Comparison of ENCODE assay signal across 8 mouse cellular contexts in the genomic region with DNA sequence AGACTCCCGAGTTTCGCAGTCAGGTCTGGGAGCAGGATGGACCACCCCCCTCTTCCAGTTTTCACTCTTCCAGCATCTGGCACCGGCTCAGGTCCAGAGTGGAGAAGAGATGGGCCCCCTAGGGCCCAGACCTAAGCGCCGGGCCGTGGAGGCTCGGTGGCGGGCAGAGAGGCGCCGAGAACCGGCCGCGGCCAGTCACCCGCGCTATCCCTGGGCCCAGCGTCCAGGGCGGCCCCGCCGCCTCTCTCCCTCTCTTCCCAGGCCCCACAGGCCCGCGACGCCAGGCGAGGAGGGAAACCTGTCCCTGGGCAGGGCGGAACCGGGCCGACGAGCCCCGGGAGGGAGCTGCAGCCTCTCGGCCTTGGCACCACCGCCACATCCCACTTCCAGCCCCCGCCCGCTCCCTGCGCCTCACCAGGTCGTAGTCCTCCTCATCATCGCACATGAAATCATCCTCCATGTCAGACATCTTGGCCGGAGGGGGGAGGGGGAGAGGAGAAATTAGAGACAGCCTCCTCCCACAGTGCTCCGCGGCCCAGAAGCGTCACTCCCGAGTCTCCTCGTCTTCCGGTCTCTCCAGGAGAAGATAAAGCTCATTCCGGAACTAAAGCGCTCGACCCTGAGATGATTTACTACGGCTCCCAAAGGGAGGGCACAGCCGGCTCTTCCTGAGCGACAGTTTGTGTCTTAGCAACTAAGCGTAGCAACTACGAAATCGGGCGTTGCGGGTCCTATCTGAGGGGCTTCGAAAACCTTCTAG. TPM values are rescaled to one million over a fixed set of nuclear protein-coding genes. Genes with fewer than 3 reads are reported as not detected.
DNase-seq lines count a peak whose midpoint lies in the region; ATAC-seq and TF ChIP-seq lines count a peak whose summit lies in the region.

Gene Galk2 (plus strand): TSS at position 589 of the 760 bp plus-strand sequence.
Gene Cops2 (minus strand): TSS at position 619 of the 760 bp plus-strand sequence.

- no peak for TF ChIP-seq CTCF in kidney, postnatal 0 days (IDR thresholded peaks at IDR 0.05; ENCODE audit: low read depth)

- H3K9ac ChIP-seq in heart, embryonic 12.5 days: peak within 1 kb of the TSS; percentile 100
- H3K9ac ChIP-seq in kidney, postnatal 0 days (ENCODE audit: low read depth, low read length): peak within 1 kb of the TSS; percentile 95
- peak within 1 kb of the TSS; percentile 98 for H3K9ac ChIP-seq in liver, embryonic 11.5 days (ENCODE audit: low read depth, low read length)
- peak within 1 kb of the TSS; percentile 95 for H3K9ac ChIP-seq in stomach, embryonic 14.5 days (replicated peaks; ENCODE audit: low read depth, low read length)

- peak; percentile 98 for ATAC-seq in erythroid progenitor cell, adult 5-6 weeks (replicated peaks; ENCODE audit: low FRiP score, poor library complexity, severe bottlenecking)
- ATAC-seq in heart, embryonic 12.5 days (ENCODE audit: insufficient number of reproducible peaks, low FRiP score): peak; percentile 98
- peak; percentile 99 for ATAC-seq in kidney, postnatal 0 days (replicated peaks; ENCODE audit: low FRiP score, low read depth)
- ATAC-seq in liver, embryonic 11.5 days (replicated peaks; ENCODE audit: low FRiP score): peak; percentile 97
- peak; percentile 99 for ATAC-seq in stomach, embryonic 14.5 days (ENCODE audit: insufficient number of reproducible peaks, insufficient read depth, low FRiP score, low read depth)

- peak within 1 kb of the TSS; percentile 100 for H3K4me3 ChIP-seq in heart, embryonic 12.5 days
- peak within 1 kb of the TSS; percentile 97 for H3K4me3 ChIP-seq in kidney, postnatal 0 days (replicated peaks; ENCODE audit: low read depth, low read length)
- H3K4me3 ChIP-seq in liver, embryonic 11.5 days (ENCODE audit: low read depth, low read length): peak within 1 kb of the TSS; percentile 95
- H3K4me3 ChIP-seq in stomach, embryonic 14.5 days (ENCODE audit: low read depth, low read length): peak within 1 kb of the TSS; percentile 100

- under 1% methylated on average over 50 of the region's 54 CpGs for WGBS in heart, embryonic 12.5 days
- WGBS in kidney, postnatal 0 days: under 1% methylated on average over 47 of the region's 54 CpGs
- WGBS in liver, embryonic 11.5 days: under 1% methylated on average over 46 of the region's 54 CpGs
- under 1% methylated on average over 53 of the region's 54 CpGs for WGBS in stomach, embryonic 14.5 days

- no peaks in the 10 kb centered on the region for H3K9me3 ChIP-seq in heart, embryonic 12.5 days (replicated peaks)
- H3K9me3 ChIP-seq in kidney, postnatal 0 days (replicated peaks; ENCODE audit: low read length): no peaks in the 10 kb centered on the region
- no peaks in the 10 kb centered on the region for H3K9me3 ChIP-seq in liver, embryonic 11.5 days (ENCODE audit: control insufficient read depth, low read length)
- H3K9me3 ChIP-seq in stomach, embryonic 14.5 days (ENCODE audit: control insufficient read depth, low read depth, low read length): no peaks in the 10 kb centered on the region

- peak within 1 kb of the TSS; percentile 80 for H3K4me2 ChIP-seq in heart, embryonic 12.5 days
- peak within 1 kb of the TSS; percentile 86 for H3K4me2 ChIP-seq in kidney, postnatal 0 days (ENCODE audit: low read length)
- peak within 1 kb of the TSS; percentile 69 for H3K4me2 ChIP-seq in liver, embryonic 11.5 days
- peak within 1 kb of the TSS; percentile 70 for H3K4me2 ChIP-seq in stomach, embryonic 14.5 days (replicated peaks; ENCODE audit: low read depth, low read length)

- H3K36me3 ChIP-seq in heart, embryonic 12.5 days: no peaks in the 10 kb centered on the region
- no peaks in the 10 kb centered on the region for H3K36me3 ChIP-seq in kidney, postnatal 0 days (ENCODE audit: insufficient read depth, low read length)
- 0 out of 2 replicates have a peak, but pooled peaks cover 2% of the 10 kb centered on the region for H3K36me3 ChIP-seq in liver, embryonic 11.5 days (ENCODE audit: control insufficient read depth, insufficient read depth, low read length)
- H3K36me3 ChIP-seq in stomach, embryonic 14.5 days (ENCODE audit: control insufficient read depth, insufficient read depth, low read length): no peaks in the 10 kb centered on the region

- peaks cover 7% of the 10 kb centered on the region for H3K4me1 ChIP-seq in heart, embryonic 12.5 days (replicated peaks)
- H3K4me1 ChIP-seq in kidney, postnatal 0 days (replicated peaks; ENCODE audit: insufficient read depth, low read length): no peaks in the 10 kb centered on the region
- H3K4me1 ChIP-seq in liver, embryonic 11.5 days (replicated peaks; ENCODE audit: control insufficient read depth, insufficient read depth, low read length): peaks cover 16% of the 10 kb centered on the region
- H3K4me1 ChIP-seq in stomach, embryonic 14.5 days (ENCODE audit: control insufficient read depth, insufficient read depth, low read length): 0 out of 2 replicates have a peak, but pooled peaks cover 3% of the 10 kb centered on the region

- H3K27me3 ChIP-seq in heart, embryonic 12.5 days (replicated peaks): no peaks in the 10 kb centered on the region
- no peaks in the 10 kb centered on the region for H3K27me3 ChIP-seq in kidney, postnatal 0 days (ENCODE audit: insufficient read depth, low read length)
- no peaks in the 10 kb centered on the region for H3K27me3 ChIP-seq in liver, embryonic 11.5 days (replicated peaks; ENCODE audit: control insufficient read depth, insufficient read depth, low read length)
- H3K27me3 ChIP-seq in stomach, embryonic 14.5 days (ENCODE audit: control insufficient read depth, insufficient read depth, low read length): no peaks in the 10 kb centered on the region

- DNase-seq in CD4-positive helper T cell, adult 2 months (ENCODE audit: low read depth, low spot score): peak; percentile 96
- peak; percentile 94 for DNase-seq in brain, embryonic 18.5 days (ENCODE audit: low read depth, low spot score)
- DNase-seq in kidney, postnatal 0 days (ENCODE audit: low spot score): peak; percentile 99
- DNase-seq in liver, embryonic 11.5 days (ENCODE audit: low spot score): peak; percentile 88
- peak; percentile 97 for DNase-seq in naive thymus-derived CD4-positive, alpha-beta T cell, adult 2 months (ENCODE audit: low read depth)

- H3K27ac ChIP-seq in heart, embryonic 12.5 days (ENCODE audit: poor library complexity, severe bottlenecking): peak within 1 kb of the TSS; percentile 86
- H3K27ac ChIP-seq in kidney, postnatal 0 days: peak within 1 kb of the TSS; percentile 83
- H3K27ac ChIP-seq in liver, embryonic 11.5 days (ENCODE audit: low read depth, low read length): peak within 1 kb of the TSS; percentile 81
- peak within 1 kb of the TSS; percentile 87; the same call in 1 of the 2 replicates for H3K27ac ChIP-seq in stomach, embryonic 14.5 days (ENCODE audit: low read length)

RNA-seq across cellular contexts. Expression of gene Galk2, which starts in this region (rescaled TPM):
- 1.1 and 5.0 TPM in 2 replicates for total RNA-seq in erythroid progenitor cell, adult 5-6 weeks (2015; ENCODE audit: low replicate concordance)
- 4.0 and 17.5 TPM in 2 replicates for total RNA-seq in erythroid progenitor cell, adult 5-6 weeks (2017; ENCODE audit: low replicate concordance)
- 34.2 and 35.0 TPM in 2 replicates for polyA plus RNA-seq in heart, embryonic 12.5 days (2016; fragmentation: Nextera tagmentation; extraction: Ambion mirVana)
- 60.6 and 63.8 TPM in 2 replicates for polyA plus RNA-seq in kidney, postnatal 0 days (2015; fragmentation: Nextera tagmentation; extraction: Ambion mirVana)
- polyA plus RNA-seq in liver, embryonic 11.5 days (2014; fragmentation: Nextera tagmentation; extraction: Ambion mirVana): 23.6 and 24.0 TPM in 2 replicates
- polyA plus RNA-seq in stomach, embryonic 14.5 days (2014; fragmentation: Nextera tagmentation; extraction: Ambion mirVana): 42.6 and 46.2 TPM in 2 replicates

RNA-seq across cellular contexts. Expression of gene Cops2, which starts in this region (rescaled TPM):
- 60.5 and 85.1 TPM in 2 replicates for total RNA-seq in erythroid progenitor cell, adult 5-6 weeks (2015; ENCODE audit: low replicate concordance)
- 143 and 182 TPM in 2 replicates for total RNA-seq in erythroid progenitor cell, adult 5-6 weeks (2017; ENCODE audit: low replicate concordance)
- polyA plus RNA-seq in heart, embryonic 12.5 days (2016; fragmentation: Nextera tagmentation; extraction: Ambion mirVana): 74.3 and 75.7 TPM in 2 replicates
- 65.2 and 67.9 TPM in 2 replicates for polyA plus RNA-seq in kidney, postnatal 0 days (2015; fragmentation: Nextera tagmentation; extraction: Ambion mirVana)
- 83.3 and 93.9 TPM in 2 replicates for polyA plus RNA-seq in liver, embryonic 11.5 days (2014; fragmentation: Nextera tagmentation; extraction: Ambion mirVana)
- 81.3 and 83.0 TPM in 2 replicates for polyA plus RNA-seq in stomach, embryonic 14.5 days (2014; fragmentation: Nextera tagmentation; extraction: Ambion mirVana)

Comparison
In these comparisons a context has a peak if more than half of its experiments do, and no peak if none do; other contexts are left out.
1. Peak in every context shown above with its lines: DNase-seq, ATAC-seq, H3K4me3 ChIP-seq and H3K27ac ChIP-seq.